Mouse (Mus musculus) urinary bladder, adult 18-20 months (tissue): ENCODE measurements around the gene Celf2.

Experiments used
- DNase-seq, 2 experiments: peaks; one replicate each; pipeline ENCODE4 v3.0.0; 2022; ENCODE audit warnings: low spot score in 2 of 2, mixed read lengths in 2 of 2

The Celf2 gene

DNA sequence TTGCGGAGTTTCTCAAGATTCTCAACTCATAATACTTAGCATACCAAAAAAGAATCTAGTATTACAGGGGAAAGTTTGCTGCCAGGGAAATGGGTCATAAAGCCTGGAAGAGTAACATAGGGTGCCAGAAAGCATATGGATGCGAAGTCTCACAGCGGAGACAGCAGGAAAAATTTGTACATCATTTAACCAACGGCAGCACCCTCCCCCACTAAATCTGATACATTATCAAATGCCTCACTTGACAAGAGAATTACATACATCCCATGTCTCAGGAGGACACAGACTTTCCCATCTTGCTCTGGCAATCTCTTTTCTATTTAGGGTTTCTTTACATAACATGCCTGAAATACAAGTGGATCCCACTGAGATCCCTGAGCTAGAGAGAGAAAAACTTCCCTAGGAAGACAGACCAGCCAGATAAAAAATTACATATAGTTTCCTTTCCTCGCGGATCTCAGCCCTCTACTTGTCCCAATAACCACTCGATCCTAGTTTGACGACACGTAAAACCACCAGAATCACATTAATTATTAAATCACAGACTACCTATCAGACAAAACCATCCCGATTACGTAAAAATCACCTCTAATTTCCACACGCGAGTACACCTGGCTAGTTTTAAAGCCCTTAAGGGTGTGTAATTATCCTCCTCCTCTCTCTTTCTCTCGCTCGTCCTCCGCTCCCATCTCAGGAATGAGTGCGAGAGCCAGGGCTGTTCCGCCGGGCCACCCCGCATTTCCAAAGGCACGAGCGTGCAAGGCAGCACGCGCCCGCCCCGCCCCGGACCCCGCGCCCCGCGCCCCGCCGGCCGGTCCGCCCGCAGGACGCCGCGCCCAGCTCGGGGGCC lies 637.9 kb downstream of the Celf2 start:
- DNase-seq: no peak

DNA sequence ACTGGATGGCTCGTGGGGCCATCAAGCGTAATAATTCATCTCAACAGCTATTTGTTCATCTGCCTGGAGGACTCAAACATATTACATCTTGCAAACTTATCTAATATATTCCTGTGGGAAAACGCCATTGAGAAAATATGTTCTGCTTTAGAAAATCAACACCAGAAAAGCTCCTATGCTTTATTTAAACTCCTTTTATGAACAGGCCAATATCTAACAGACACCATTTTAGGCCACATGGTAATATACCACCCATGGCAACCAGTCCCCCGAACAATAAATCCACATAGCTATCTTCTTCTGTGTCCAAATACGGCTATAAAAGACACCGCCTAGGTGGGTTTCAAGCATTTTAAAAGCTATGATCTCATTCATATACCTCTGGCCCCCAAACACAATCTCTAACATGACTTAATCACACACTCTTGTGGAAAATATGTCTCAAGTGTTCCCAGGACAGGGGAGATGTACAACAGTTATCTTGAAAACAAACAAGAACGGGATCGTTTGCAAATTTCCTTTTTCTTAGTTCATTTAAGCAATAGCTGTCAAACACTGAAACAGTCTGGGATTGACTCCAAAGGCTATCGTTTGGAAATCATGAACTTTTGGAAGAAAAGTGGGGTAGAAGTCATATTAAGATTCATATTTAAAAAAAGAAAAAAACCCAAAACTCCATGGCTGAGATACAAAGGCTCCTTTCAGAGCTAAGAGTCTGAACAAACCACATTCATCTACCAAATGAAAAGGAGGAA lies 639.2 kb downstream of the Celf2 start:
- DNase-seq: no peak

DNA sequence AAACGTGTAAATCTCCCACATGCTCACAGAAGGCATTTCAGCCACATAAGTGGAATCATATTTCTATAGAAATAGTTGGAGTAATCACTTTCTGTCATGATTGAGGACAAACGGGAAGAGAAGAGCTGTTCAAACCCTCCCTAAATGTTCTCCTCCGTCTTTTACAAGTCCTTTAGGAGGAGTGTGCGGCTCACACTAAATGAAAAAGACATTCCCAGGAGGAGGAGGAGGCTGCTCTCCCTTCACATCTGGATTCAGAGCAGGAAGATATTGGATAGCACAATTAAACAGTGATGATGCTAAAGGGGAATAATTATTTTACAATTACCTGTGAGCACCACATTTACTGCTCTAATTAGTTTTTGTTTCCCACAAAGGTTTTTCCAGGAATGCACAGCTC lies 642.1 kb downstream of the Celf2 start:
- no peak for DNase-seq

DNA sequence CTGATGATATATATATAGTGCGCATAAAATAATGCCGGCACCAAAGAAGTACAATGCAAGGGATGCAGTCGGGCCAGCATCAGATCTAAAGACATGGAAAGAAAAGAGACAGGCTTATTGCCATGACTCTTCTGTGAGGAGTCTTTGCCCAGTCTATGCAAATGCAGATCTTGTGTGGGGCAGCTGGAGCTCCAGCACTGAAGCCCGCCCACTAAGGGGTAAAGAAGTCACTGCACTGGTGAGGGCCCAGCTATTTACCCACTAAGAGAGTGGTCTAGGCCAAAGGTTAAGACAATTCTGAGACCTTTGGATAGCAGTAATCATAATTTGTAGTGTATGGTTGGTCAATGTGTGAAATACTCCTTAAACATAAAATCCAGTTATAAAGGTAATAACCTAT lies 643.6 kb downstream of the Celf2 start:
- DNase-seq: no peak

DNA sequence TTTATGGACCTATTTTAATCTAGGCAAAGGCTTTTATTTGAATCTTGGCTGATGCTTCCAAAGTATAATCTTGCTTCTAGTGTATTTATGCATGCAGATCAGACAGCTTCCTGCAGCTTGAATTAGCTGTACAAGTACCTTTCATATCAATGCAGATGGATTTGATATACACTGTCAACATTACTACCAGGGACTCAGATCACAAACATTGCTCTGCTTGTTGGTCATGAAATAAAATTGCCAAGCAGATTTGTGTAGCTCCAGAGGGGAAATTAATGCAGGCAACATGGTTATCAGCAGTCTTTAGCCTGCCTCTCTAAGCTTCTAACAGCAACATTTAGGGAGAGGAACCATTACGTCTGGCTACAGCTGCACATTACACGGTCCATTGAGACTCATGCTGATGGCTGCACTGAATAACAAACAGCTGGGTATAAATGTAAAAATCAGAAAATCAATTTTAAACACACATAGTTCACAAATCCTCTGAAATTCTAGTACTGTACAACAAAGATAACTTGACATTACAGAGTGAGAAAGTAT lies 659.2 kb downstream of the Celf2 start:
- no peak for DNase-seq

DNA sequence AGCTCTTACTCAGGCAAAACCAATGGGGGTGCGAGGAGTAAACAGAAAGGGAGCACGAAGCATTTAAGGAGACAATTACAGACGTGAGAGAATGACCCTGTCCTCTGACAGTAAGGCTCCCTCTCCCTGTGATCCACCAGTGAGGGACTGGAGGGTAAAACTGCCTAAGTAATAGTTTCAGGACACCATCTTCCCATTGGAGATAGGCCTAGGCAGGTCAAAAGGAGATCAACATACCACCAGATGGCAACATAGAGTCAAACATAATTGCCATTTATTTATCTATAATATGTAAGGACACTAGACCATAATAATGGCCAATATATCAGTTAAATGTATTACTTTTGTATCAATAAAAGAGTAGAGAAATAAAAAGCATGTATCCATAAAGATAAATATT lies 660.0 kb downstream of the Celf2 start:
- DNase-seq: no peak

DNA sequence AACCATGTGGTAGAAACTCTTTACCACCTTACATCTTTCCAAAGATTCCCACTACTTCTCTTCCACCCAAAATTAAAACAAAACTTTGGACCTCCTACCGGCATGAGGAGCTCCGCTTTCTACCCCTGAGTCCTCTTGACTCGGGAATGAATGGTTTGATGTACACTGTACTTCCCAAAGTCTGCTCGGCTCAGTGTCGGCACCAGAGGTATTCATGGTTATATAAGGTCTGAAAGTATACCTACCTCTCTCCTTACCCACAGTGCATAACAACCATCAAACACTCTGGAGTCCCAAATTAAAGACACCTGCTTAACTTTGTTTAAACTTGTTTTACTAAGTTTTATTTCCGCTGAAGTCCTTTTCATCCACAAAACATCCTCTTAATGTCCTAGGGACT lies 679.3 kb downstream of the Celf2 start:
- DNase-seq: no peak

DNA sequence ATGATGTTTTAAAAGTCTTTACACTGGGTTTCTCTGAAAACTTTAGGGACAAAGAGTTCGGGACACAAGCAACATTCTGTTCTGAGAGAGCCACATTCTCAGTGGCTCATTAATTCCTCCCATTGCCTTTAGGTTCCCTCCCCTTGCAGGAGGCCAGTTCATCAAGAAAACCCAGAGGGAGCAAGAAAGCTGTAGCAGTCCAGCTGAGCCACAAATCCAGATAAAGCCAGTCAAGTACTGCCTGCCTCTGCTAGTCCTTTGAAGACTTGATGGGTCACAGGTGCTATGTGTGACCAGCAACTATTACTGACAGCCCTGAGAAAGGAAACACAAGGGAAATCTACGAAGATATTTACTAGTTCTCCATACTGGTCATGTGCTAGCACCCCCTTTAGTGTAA lies 681.8 kb downstream of the Celf2 start:
- no peak for DNase-seq

DNA sequence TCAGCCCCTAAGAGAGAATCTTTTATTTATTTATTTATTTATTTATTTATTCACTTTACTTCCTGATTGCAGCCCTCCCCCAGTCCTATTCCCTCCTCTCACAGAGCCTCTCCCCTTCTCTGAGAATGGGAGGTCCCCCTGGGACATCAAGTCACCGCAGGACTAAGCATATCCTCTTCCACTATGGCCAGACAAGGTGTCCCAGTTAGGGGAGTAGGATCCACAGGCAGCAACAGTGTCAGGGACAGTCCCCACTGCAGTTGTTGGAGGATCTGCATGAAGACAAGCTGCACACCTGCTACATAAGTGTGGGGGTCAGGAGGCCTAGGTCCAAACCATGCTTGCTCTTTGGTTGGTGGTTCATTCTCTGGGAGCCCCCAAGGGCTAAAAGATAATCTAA lies 686.3 kb downstream of the Celf2 start:
- no peak for DNase-seq

DNA sequence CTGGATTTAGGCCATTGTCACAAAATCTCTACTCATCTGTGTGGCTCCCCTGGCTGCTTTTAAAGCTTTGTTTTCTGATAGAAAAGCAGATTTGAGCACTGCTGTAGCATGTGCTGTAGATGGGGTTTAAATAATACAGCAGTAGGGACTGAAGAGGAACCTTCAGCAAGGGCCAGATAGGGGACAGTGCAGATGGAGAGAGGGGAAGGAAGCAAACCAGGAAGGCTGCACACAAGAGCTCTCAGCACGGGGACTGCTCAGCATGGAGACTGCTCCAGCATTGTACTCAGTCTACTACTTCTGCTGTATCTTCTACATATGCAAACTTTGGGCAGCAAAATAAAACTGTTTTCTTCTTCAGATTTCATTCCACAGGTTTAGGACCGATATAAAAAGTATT lies 687.8 kb downstream of the Celf2 start:
- DNase-seq: no peak

DNA sequence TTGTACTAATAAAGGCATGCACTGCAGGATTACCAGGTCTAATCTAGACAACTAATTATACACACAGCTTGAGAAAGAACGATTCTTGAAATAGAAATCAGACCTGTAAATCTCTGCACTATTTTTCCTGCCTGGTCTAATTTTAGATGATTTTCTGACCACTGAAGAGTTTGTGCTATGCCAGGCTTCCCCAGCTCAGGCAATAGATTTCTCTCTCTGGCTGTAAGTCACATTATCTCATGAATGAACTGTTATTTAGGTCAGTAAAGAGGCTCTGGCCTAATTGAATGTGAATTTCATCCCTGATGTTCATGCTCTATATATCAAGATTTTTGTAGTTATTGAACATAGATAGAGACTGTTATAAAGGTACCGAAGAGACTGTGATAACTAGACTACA lies 694.1 kb downstream of the Celf2 start:
- no peak for DNase-seq

DNA sequence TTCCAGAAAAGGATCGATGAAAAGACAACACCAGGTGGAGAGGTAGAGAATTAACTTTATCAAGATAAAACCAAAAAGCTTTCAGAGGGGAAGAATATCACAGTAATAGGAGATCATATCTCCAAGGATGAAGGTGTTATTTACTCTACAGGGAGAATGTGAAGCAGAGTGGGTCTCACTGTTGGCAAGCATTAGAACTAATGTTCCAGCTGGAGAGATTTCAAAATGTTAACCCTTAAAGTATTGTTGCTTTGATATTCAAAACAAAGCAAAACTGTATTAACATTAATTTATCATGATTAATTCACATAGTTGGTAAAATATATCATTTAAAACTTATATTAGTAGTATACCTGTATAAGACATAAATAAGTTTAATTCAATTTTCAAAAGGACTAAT lies 700.6 kb downstream of the Celf2 start:
- DNase-seq: no peak

DNA sequence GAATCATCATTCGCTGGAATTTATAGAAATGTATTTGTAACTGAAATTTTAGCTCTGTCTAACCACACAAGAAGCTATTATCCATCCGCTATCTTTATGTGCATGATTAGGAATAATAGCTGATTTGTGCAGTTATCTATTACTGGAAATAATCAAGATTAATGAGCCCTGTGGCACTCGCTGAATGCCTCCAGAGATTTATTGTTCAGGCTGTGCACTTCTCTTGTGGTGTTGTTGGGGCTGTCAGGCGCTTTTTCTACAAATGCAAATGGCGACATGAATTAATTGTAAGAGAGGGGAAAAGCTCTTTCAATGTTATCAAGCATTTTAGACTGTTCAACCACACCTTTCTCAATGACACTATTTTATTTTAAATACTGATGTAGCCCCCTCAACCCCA lies 712.6 kb downstream of the Celf2 start:
- no peak for DNase-seq

DNA sequence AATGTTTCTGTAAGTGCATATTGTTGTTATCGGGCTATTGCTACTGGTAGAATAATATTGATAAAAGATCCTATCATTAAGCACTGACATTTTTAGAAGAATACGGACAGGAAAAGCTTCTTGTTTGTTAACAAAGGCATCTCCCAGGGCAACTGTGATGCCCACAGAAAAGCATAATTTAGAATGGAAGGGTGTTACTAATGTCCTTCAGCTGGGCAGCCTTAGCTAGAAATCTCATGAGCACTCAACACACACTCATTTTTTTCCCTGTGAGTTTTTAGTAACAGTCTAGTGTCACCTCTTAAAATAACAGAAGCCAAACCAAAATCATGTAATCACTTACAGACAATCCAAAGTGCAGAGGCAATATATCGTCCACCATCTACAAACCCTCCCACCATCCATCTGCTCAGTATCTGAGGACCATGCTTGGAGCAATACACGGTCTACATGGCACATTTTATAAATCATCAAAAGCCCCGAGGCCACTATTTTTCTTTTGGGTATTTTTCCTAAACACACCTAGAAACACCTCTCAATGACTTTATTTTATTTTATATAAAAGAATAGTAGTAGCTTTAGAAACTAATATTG lies 713.3 kb downstream of the Celf2 start:
- DNase-seq: no peak

DNA sequence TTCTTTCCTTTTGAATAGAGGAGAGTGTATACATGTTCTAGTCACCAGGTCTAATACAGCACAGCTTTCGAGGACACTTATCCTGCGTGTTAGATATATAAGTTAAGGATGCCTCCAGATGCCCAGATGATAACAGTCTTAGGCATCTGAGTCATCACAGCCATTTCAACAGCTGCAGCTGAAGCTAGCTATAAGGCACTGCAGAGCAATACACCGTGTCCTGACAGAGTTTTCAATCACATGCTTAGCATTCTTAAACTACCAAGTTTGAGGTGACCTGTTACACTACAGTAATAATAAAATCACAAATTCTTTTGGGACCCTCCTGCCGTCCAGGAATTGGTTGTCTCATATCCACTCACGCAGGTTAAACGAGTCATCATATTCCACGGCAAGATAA lies 714.5 kb downstream of the Celf2 start:
- no peak for DNase-seq

DNA sequence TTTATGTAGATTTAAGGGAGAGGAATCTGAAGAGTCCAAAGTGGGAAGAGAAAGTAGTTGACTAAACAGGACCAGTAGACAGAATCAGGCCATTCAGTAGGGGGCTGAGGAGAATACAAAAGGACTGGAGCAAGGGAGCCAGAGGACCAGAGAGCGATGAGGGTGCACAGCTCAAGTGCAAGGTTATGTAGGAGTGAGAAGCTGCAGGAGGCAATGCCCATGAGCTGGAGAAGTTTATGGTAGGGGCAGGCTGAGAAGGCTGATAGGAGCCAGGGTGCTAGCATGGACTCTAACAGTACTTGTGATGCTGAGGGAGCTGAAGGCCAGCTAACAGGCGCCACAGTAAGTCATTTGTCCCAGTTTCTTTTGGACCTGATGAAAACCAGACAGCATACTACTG lies 718.5 kb downstream of the Celf2 start:
- no peak for DNase-seq

DNA sequence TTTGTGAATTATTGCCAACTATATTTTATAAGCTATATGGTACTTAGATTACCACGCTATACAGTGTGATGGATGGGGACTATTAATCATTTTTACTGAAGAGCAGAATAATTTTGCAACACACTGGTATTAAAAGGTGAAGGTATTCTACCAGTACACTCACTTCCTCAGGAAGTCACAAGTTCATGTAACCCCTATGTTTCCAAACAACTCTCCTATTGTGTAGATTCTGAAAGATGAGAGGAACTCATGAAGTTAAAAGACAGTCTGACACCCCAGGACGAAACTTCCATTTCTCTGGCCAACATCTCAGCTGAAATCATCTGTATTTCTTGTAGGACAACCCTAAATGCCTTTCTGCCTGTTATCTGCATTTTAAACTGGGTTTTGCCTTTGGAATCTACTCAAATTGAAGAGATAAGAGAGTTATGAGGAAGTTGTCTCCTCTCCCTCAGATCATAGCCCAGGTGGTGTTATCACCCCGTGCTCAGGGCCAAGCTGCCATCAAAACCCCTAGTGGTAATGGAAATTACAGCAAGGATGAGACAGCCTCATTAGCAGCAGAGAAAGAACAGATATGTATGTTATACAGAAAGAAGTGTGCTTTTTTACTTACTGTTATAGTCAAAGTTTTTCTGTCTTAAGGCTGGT lies 722.7 kb downstream of the Celf2 start:
- no peak for DNase-seq

DNA sequence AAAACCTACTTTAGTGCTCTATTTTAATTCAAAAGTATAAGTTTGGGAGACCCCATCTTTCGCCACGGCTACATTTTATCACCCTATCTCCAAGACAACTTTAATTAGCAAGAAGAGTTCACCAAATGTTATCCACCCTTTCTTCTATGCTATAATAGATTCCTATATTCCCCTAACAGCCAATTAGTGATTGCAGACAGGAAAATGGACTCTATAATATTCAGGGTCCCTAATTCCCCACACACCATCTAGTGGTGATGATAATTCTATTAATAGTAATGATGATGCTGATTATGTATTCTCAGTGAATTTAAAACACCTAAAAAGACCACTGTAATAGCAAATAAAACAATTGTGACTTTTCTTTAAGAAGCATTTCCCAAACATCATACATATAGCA lies 739.1 kb downstream of the Celf2 start:
- no peak for DNase-seq

DNA sequence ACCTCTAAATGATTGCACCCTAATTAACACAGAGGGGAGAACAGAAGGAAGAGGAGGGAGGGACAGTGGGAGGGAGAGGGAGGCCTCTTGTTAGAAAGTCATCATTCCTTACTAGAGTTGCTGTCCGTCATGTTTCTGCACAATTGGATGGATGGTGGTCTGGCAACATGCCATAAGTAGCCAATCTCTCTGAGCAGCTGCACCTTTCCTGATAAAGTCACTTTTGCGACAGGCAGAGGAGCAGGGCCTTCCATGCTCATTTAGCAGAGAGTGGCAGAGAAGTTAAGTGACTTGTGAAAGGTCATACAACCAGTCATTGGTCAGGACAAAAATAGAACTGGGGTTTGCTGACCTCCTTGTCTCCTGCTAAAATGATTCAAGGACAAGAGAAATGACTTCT lies 747.0 kb downstream of the Celf2 start:
- no peak for DNase-seq

DNA sequence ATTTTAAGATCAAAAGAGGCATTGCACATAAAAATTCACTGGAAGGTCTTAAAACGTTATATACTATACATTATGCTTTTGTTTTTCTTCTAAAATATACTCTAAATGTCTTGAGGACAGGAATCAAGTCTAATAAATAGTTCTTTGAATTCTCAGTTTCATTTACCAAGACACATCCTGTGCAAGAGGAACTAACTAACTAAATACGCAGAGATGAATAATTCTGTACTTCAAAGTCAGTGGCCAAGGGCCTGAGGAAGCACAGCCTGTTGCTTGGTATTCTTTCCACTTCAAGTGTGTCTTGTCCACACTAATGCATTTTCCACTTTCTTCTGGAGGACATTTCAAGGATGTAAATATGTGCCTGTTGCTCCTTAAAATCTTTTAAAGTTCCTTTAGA lies 766.2 kb downstream of the Celf2 start:
- no peak for DNase-seq

DNA sequence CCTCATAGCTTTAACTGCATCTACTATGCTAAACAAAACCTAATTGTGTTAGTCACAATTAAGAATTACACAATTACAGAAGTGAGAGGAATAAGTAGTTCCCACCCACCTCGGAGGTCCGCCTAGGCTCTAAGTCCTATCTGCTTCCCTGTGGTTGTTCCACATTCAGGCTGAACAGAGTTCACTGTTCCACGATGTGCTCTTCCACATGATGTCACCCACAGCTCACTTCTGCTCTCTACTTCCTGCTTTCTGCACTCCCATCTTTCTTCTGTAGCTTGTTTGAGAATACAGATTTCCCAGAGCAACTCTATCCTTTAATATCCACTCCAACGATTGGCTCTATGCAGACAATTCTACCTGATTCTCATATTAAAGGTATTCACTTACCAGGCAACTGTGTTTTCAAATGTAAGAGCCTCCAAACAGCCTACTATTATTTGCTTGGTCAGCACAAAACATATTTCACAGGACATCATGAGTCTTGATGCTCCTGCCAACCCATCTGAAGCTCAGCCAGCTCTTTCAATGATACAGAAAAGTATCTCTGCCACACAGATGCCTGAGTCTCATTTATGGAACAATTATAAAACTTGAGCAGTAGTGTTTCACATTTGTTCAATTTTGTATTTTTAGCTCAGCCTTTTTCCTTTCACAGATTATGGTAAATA lies 769.2 kb downstream of the Celf2 start:
- no peak for DNase-seq

DNA sequence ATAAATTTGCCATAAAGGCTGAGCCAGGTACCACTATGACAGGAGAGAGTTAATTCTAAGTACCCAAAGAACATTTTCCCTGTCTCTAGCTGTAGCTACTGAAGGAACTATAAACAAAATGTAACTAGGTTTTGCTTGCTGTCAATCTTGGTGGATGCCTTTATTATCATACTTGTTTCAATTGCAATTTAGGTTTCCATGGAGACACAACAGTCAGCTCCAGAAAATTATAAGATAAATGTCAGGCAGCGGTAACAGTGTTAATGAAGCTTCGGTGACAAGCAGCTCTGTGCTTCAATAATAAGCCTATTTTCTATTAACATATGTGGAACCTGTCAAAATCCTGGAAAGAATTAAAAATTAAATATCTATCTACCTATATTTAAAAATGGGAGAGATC lies 777.3 kb downstream of the Celf2 start:
- no peak for DNase-seq
